Mouse (Mus musculus) c-Kit-positive CD71-negative TER-119-negative erythroid progenitor cells, embryonic 14.5 days (primary cell): ENCODE data around the gene Slc27a4.
A peak's percentile ranks its signal among the peaks of the same experiment; 100 is the strongest.
"Not testable (repeated sequence)": the region's sequence is repeated elsewhere in the genome, so short reads cannot be mapped to it uniquely, and the experiment has no call there.

Source experiments
- DNase-seq: peaks from one replicate; pipeline ENCODE4 v3.0.0-alpha.2; 2013; ENCODE audit warnings: low read depth

Slc27a4 gene

GRCm38 (mm10) chr2:29802075-29802826, at the start of gene Slc27a4:
Slc27a4 (plus strand) TSS chr2:29802634.
- DNase-seq: peak; percentile 77

GRCm38 (mm10) chr2:29755693-29756092, 46.7 kb upstream of the Slc27a4 start:
- no peak for DNase-seq

GRCm38 (mm10) chr2:29764831-29765230, 37.6 kb upstream of the Slc27a4 start:
- peak; percentile 56 for DNase-seq

GRCm38 (mm10) chr2:29767976-29768709, 34.3 kb upstream of the Slc27a4 start:
- no peak for DNase-seq

GRCm38 (mm10) chr2:29768901-29769300, 33.5 kb upstream of the Slc27a4 start:
- no peak for DNase-seq

GRCm38 (mm10) chr2:29770162-29770561, 32.3 kb upstream of the Slc27a4 start:
- DNase-seq: no peak

GRCm38 (mm10) chr2:29771611-29772461, 30.6 kb upstream of the Slc27a4 start:
- peak; percentile 30 for DNase-seq

- no peak for DNase-seq
Observed at GRCm38 (mm10) chr2:29773323-29773722, 29.1 kb upstream of the Slc27a4 start.

GRCm38 (mm10) chr2:29781256-29781655, 21.2 kb upstream of the Slc27a4 start:
- not testable (repeated sequence) for DNase-seq

GRCm38 (mm10) chr2:29784290-29784689, 18.1 kb upstream of the Slc27a4 start:
- DNase-seq: no peak

- DNase-seq: peak; percentile 97
Observed at GRCm38 (mm10) chr2:29787104-29787917, 15.1 kb upstream of the Slc27a4 start, which contains the start of gene Coq4. Coq4 (plus strand) TSS chr2:29787493.

- DNase-seq: peak; percentile 72
Observed at GRCm38 (mm10) chr2:29787937-29788681, 14.3 kb upstream of the Slc27a4 start, which contains the start of gene Trub2. Trub2 (minus strand) TSS chr2:29788502.

- no peak for DNase-seq
Observed at GRCm38 (mm10) chr2:29792772-29793487, 9.5 kb upstream of the Slc27a4 start.

- no peak for DNase-seq
Observed at GRCm38 (mm10) chr2:29802827-29803201, 380 bp downstream of the Slc27a4 start.

GRCm38 (mm10) chr2:29803400-29803831, 982 bp downstream of the Slc27a4 start:
- peak; percentile 28 for DNase-seq

GRCm38 (mm10) chr2:29815678-29816371, 13.4 kb downstream of the Slc27a4 start:
- no peak for DNase-seq

- DNase-seq: peak; percentile 72
Observed at GRCm38 (mm10) chr2:29817426-29818232, 15.2 kb downstream of the Slc27a4 start.

- DNase-seq: no peak
Observed at GRCm38 (mm10) chr2:29819363-29819762, 16.9 kb downstream of the Slc27a4 start.
